Mouse (Mus musculus): ENCODE results near the gene Prr23a1.
"Not testable (repeated sequence)": the region's sequence is repeated elsewhere in the genome, so short reads cannot be mapped to it uniquely, and the experiment has no call there.

DNA sequence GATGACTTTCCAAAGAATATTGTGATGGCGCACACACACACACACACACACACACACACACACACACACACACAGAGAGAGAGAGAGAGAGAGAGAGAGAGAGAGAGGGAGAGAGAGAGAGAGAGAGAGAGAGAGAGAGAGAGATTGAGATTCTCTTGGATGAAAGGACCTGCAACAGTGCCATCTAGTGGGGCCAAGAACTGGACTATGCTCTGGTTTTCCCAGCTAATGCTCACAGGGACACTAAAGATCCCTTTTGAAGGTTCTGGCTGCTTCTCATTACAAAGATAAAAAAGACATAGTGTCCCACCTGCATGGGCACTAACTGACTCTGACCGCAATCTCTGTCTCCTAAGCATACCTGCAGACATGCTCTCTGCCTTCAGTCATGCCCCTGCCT, 32.8 kb upstream of the Prr23a1 start:
- TF ChIP-seq POLR2A (IDR thresholded peaks at IDR 0.05; ENCODE audit: control insufficient read depth in 1 of 2, insufficient read depth in 1 of 2, low read depth in 1 of 2, low read length in 2 of 2, poor library complexity in 1 of 2); CTCF (IDR thresholded peaks at IDR 0.05 in 2 of 3, conservative IDR thresholded peaks at IDR 0.05 in 1 of 3; ENCODE audit: control insufficient read depth in 1 of 3, insufficient read depth in 1 of 3, low read depth in 2 of 3, low read length in 3 of 3, poor library complexity in 1 of 3, severe bottlenecking in 1 of 3): not testable (repeated sequence)
